Comparison of ENCODE assay signal across 8 mouse cellular contexts in the genomic region with DNA sequence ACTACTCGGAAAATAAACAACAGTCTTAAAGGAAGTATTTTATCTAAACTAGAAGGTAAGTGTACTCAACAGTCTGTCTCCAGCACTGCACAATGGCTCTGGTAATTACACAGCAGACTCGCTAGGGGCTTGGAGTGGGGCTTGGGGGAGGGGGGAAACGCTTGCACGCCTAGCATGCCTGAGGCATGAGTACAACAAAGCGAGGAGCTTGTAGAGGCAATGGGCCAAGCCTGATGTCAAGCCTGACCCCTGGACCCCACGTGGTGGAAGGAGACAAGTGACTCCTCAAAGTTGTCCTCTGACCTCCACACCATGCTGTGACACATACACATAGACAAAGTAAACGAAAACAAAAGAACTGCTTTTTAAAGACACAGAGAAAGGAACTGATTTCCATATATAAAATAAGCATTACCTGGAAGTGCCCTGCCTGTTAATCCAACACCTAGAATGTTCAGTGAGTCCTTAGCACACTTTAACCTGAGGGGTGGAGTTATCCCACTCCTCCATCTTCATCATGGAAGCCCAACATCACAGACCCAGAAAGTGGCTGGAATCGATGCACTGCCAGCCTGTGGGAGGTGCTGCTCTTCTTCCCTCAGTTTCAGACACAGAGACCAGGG. TPM values are rescaled to one million over a fixed set of nuclear protein-coding genes. Genes with fewer than 3 reads are reported as not detected.
A peak's percentile ranks its signal among the peaks of the same experiment; 100 is the strongest.
DNase-seq lines count a peak whose midpoint lies in the region; TF ChIP-seq lines count a peak whose summit lies in the region.

No protein-coding gene starts in this region.

- H3K27ac ChIP-seq in ES-Bruce4 (ENCODE audit: insufficient read depth, low read length), result peak overlapping the region; percentile 46

- H3K36me3 ChIP-seq in ES-Bruce4 (ENCODE audit: control insufficient read depth, insufficient read depth, low read length, poor library complexity, severe bottlenecking), result no peaks in the 10 kb centered on the region

- TF ChIP-seq POLR2A in ES-Bruce4 (IDR thresholded peaks at IDR 0.05; ENCODE audit: insufficient read depth, low read length), result no peak

- TF ChIP-seq EP300 in ES-Bruce4 (IDR thresholded peaks at IDR 0.05; ENCODE audit: insufficient read depth, low read depth, low read length), result peak; percentile 98

- no peak overlapping the region for H3K9ac ChIP-seq in ES-Bruce4 (ENCODE audit: low read depth, poor library complexity, severe bottlenecking)

- no peaks in the 10 kb centered on the region for H3K27me3 ChIP-seq in ES-Bruce4 (ENCODE audit: control insufficient read depth, insufficient read depth, low read length, poor library complexity, severe bottlenecking)

- DNase-seq in embryo, embryonic 10.5 days (ENCODE audit: low spot score), result peak; percentile 79
- DNase-seq in kidney, adult 18-20 months, result peak; percentile 14
- DNase-seq in lung, postnatal 10 days, result peak; percentile 71
- DNase-seq in spleen, adult 12 weeks (ENCODE audit: low spot score), result no peak
- no peak for DNase-seq in left cerebral cortex, adult 9 months (ENCODE audit: low spot score in 2 of 2)
- DNase-seq in gastrocnemius, adult 18-20 months (ENCODE audit: low spot score), result no peak
- no peak for DNase-seq in frontal cortex, adult 2 months (ENCODE audit: extremely low spot score in 1 of 2, low spot score in 1 of 2)

- H3K4me1 ChIP-seq in ES-Bruce4 (ENCODE audit: control insufficient read depth, insufficient read depth, low read length), result peaks cover 14% of the 10 kb centered on the region

- H3K4me3 ChIP-seq in ES-Bruce4 (ENCODE audit: low read depth, low read length), result no peak overlapping the region

- no peaks in the 10 kb centered on the region for H3K9me3 ChIP-seq in ES-Bruce4 (replicated peaks; ENCODE audit: control insufficient read depth, insufficient read depth, low read length, poor library complexity, severe bottlenecking)

- TF ChIP-seq CTCF in ES-Bruce4 (IDR thresholded peaks at IDR 0.05; ENCODE audit: low read depth, low read length), result no peak

RNA-seq across cellular contexts. Expression of a gene that starts 45.6 kb away (rescaled TPM):
- 42.8 and 51.5 TPM in 2 replicates for polyA plus RNA-seq in ES-Bruce4 (2011; ENCODE audit: insufficient read depth, insufficient read length, low read depth, missing spikeins)
- total RNA-seq in gastrocnemius, adult 18-20 months (2021), result 10 to 100 TPM; 10.6 to 13.5 TPM
- 25.2 and 25.6 TPM in 2 replicates for polyA plus RNA-seq in frontal cortex, adult 2 months (2012; rRNA removed)

Comparison
In these comparisons a context has a peak if more than half of its experiments do, and no peak if none do; other contexts are left out.
1. DNase-seq: peak in embryo, embryonic 10.5 days (single experiment), kidney, adult 18-20 months (single experiment) and lung, postnatal 10 days (single experiment); none in spleen, adult 12 weeks (single experiment), left cerebral cortex, adult 9 months (0 of 2), gastrocnemius, adult 18-20 months (single experiment) and frontal cortex, adult 2 months (0 of 2).